Mouse (Mus musculus): ENCODE results near the gene Thsd7b.

DNA sequence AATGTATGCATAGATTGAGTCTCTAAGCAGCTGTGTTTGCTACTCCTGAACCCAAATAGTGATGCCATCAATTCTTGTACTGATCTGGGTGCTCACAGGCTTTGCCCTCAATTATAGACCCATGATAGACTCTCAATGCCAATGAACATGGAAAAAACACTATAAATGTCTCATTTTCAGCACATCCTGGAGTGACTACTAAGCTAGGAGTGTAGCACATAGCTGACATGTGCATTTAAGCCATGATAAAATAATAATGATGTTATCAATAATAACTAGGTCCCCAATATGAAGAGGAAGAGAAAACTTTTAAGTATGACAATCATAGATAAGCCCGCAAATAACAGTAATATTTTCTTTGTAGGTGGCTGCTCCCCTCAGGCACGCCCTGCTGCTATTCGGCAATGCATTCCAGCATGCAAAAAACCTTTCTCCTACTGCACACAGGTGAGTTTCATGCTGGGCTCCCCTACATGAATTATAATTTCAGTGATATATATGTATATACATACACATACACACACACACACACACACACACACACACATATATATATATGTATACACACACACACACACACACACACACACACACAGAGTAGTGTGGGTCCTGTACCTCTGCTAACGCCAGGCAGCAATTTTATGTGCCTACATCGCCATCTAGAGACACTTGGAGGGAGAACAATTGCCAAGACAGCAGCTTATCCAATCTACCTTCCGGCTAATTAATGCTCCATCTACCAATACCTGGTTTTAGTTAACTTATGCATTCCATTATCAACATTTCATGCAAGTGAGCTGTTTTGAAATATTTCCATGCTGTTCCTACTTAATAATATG, 919.3 kb downstream of the Thsd7b start:
- TF ChIP-seq CTCF (conservative IDR thresholded peaks at IDR 0.05; ENCODE audit: insufficient read depth, insufficient read length, low read depth, low read length), result peak; percentile 50
- no peak for TF ChIP-seq POLR2A (IDR thresholded peaks at IDR 0.05; ENCODE audit: low read depth, low read length)
